Mouse (Mus musculus) fibroblast of lung, adult 2 months (primary cell): Measurements from ENCODE around the gene Vmn1r112.
"Not testable (repeated sequence)": the region's sequence is repeated elsewhere in the genome, so short reads cannot be mapped to it uniquely, and the experiment has no call there.

Source experiments
- DNase-seq: peaks from one replicate; pipeline ENCODE4 v3.0.0-alpha.2; 2011; ENCODE audit warnings: low read depth

The Vmn1r112 gene

DNA sequence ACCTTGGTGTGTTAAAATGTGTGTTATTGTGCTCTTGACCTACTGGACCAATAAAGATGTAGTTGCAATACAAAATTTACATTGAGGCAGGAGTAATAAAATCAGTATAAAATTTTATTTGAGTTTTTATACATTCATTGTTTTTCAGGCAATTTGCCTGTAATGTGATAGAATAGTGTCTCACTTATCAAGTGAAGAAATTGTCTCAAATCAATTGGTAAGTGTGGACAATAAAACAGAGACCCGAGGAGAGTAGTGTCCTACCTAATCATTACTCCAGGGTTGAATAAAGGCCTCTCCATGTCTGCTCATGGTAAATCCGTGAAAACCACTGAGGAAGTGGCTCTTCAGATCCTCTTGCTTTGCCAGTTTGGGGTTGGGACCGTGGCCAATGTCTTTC, at the start of gene Vmn1r112:
TSS of gene Vmn1r112 (plus strand) at position 301 of the 400 bp plus-strand sequence.
- not testable (repeated sequence) for DNase-seq

DNA sequence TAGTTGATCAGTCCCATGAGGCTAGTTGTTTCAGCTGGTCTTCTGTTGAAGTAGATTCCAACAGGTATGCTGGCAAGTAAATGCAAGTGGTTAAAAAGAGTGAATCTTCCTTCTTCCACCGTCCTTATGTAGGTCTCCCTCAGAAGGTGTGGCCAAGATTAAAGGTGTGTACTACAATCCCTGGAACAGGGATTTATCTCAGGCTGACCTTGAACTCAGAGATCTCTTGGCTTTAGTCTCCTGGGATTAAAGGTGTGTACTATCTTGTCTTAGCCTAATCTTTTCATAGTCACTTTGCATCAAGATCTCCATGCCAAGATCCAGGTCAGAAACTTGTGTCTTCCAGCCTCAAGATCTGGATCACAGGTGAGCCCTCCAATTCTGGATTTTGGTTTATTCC, 40.5 kb upstream of the Vmn1r112 start, which contains the start of gene Gm10668:
TSS of gene Gm10668 (minus strand) at position 101 of the 400 bp plus-strand sequence.
- DNase-seq = not testable (repeated sequence)

DNA sequence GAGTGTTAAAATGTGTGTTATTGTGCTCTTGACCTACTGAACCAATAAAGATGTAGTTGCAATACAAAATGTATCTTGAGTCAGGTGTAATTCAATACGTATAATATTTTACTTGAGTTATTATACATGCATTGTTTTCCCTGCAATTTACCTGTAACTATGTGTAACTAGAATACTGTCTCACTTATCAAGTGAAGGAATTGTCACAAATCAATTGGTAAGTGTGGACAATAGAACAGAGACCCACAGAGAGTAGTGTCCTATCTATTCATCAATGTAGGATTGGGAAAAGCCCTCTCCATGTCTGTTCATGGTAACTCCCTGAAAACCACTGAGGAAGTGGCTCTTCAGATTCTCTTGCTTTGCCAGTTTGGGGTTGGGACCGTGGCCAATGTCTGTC, 16.0 kb downstream of the Vmn1r112 start, which contains the start of gene Vmn1r113:
TSS of gene Vmn1r113 (plus strand) at position 301 of the 400 bp plus-strand sequence.
- not testable (repeated sequence) for DNase-seq

DNA sequence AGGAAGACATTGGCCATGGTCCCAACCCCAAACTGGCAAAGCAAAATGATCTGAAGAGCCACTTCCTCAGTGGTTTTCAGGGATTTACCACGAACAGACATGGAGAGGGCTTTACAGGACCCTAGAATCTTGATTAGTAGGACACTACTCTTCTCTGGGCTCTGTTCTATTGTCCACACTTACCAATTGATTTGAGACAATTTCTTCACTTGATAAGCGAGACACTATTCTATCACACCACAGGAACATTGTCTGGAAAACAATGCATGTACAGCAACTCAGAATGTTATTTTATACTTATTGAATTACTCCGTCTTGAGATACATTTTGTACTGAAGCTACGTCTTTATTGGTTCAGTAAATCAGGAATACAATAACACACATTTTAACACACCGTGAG, 41.1 kb downstream of the Vmn1r112 start, which contains the start of gene Vmn1r114:
TSS of gene Vmn1r114 (minus strand) at position 101 of the 400 bp plus-strand sequence.
- not testable (repeated sequence) for DNase-seq
